Mouse (Mus musculus) CD4-positive naive resting alpha-beta T cell, adult 57 days (primary cell): ENCODE data around the gene Plppr5. TPM values are rescaled to one million over a fixed set of nuclear protein-coding genes. Genes with fewer than 3 reads are reported as not detected.

Experiments used
- total RNA-seq: library from RNA; stranded (reverse); gene quantifications from one replicate; pipeline ENCODE4 v1.2.4, GENCODE M21; 2023

Gene Plppr5
- not detected for total RNA-seq

DNA sequence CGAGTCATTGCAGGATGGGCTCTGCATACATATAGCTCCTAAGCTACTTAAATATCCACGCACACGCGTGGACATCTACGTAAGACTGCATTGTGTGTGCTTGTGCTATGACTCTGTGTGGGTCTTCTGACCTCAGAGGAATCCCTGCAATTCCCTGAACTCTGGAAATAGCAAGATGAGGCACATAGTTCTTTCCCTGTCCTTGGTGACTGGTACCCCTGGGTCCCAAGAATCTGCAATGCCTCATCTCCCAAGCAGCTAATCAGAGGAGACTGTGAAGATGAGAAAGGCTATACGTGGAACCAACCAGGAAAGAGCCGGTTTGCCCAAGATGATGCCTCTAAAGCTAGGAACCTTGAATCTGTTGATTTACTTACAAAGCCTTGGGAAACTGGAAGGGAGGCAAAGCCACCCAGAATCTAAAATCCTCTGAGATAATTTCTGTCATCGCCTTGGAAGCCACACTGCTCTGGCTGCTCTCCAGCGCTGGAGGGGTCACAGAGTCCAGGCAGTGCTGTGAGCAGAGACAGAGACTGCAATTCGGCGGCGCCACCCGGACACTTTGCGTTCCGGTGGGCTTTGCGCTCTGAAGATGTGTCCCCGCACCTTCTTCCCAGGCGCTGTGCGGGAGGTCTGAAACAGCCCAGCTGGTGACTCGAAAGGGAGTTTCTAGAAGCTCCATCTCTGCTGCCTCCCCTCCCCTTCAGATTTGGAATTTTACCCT, at the start of gene Plppr5:
Gene Plppr5 (plus strand): TSS at position 308 of the 724 bp plus-strand sequence.

Other genes starting within 250 kb of the Plppr5 start
- gene Plppr4, start 214.0 kb upstream of the Plppr5 start, total RNA-seq: not detected